Mouse (Mus musculus) stomach, embryonic 15.5 days (tissue): ENCODE measurements around the gene Tchhl1. TPM values are rescaled to one million over a fixed set of nuclear protein-coding genes. Genes with fewer than 3 reads are reported as not detected.

Source experiments
- ATAC-seq: fragments of 200-750 bp; cut with Nextera tagmentation; 2 replicates; pipeline ENCODE4 v1.8.0; 2017; ENCODE audit warnings: low read depth, moderate number of reproducible peaks, moderate TSS enrichment; ENCODE audit not compliant: insufficient read depth, low FRiP score
- H3K27ac ChIP-seq: fragments of 300-500 bp; sonication (generic); 2 replicates; pipeline ENCODE4 v1.5.1; 2015; ENCODE audit warnings: mild to moderate bottlenecking, inconsistent platforms
- H3K27me3 ChIP-seq: fragments of 300-500 bp; sonication (generic); replicated peaks from 2 replicates; pipeline ENCODE4 v1.6.1; 2015; ENCODE audit warnings: inconsistent platforms
- H3K36me3 ChIP-seq: fragments of 300-500 bp; sonication (generic); 2 replicates; pipeline ENCODE4 v1.6.1; 2015; ENCODE audit warnings: inconsistent platforms
- H3K4me1 ChIP-seq: fragments of 300-500 bp; sonication (generic); 2 replicates; pipeline ENCODE4 v1.6.1; 2015; ENCODE audit warnings: inconsistent platforms
- H3K4me2 ChIP-seq: fragments of 300-500 bp; sonication (generic); 2 replicates; pipeline ENCODE4 v1.6.1; 2015; ENCODE audit warnings: mild to moderate bottlenecking, inconsistent platforms
- H3K4me3 ChIP-seq: fragments of 300-500 bp; sonication (generic); replicated peaks from 2 replicates; pipeline ENCODE4 v1.5.1; 2015; ENCODE audit warnings: inconsistent platforms
- H3K9ac ChIP-seq: fragments of 300-500 bp; sonication (generic); 2 replicates; pipeline ENCODE4 v1.6.1; 2015; ENCODE audit warnings: inconsistent platforms
- H3K9me3 ChIP-seq: fragments of 300-500 bp; sonication (generic); 2 replicates; pipeline ENCODE4 v1.6.1; 2016; ENCODE audit warnings: inconsistent platforms
- WGBS: fragments of 180-500 bp; shearing (Covaris S2); methylation state at CpG from one replicate; pipeline ENCODE4 v1.1.7; 2015; 5-methylcytosine and 5-hydroxymethylcytosine counted together
- polyA plus RNA-seq: library from polyadenylated mRNA; unstranded; fragments of >200 nt; fragmentation: Nextera tagmentation; extraction: Ambion mirVana; gene quantifications from 2 replicates; pipeline ENCODE4 v1.2.1, GENCODE M21; 2015

Gene Tchhl1
- polyA plus RNA-seq, 1 experiment from 2014 or later: not detected

GRCm38 (mm10) chr3:93506881-93507325, 38.3 kb downstream of the Tchhl1 start:
- peak overlapping the region; percentile 40; the same call in 1 of the 2 replicates for H3K4me2 ChIP-seq
- H3K4me1 ChIP-seq: no peaks in the 10 kb centered on the region
- H3K27me3 ChIP-seq: no peaks in the 10 kb centered on the region
- peak; percentile 38; the same call in 1 of the 2 replicates for ATAC-seq
- peak overlapping the region; percentile 91 for H3K27ac ChIP-seq
- WGBS: 50% methylated on average over 5 of the region's 5 CpGs
- no peak overlapping the region for H3K9ac ChIP-seq
- H3K4me3 ChIP-seq: no peak overlapping the region
- no peaks in the 10 kb centered on the region for H3K9me3 ChIP-seq
- no peaks in the 10 kb centered on the region for H3K36me3 ChIP-seq

GRCm38 (mm10) chr3:93509301-93509700, 40.7 kb downstream of the Tchhl1 start:
- Histone ChIP-seq H3K27ac (no peak overlapping the region), H3K9ac (no peak overlapping the region), H3K4me2 (no peak overlapping the region), H3K9me3 (no peaks in the 10 kb centered on the region), H3K36me3 (no peaks in the 10 kb centered on the region), H3K4me3 (no peak overlapping the region), H3K27me3 (no peaks in the 10 kb centered on the region), H3K4me1 (no peaks in the 10 kb centered on the region)
- no peak for ATAC-seq
- WGBS: 42% methylated on average over 1 of the region's 1 CpGs

- Histone ChIP-seq H3K27me3 (no peaks in the 10 kb centered on the region), H3K27ac (no peak overlapping the region), H3K4me2 (no peak overlapping the region), H3K36me3 (no peaks in the 10 kb centered on the region), H3K9ac (no peak overlapping the region), H3K9me3 (no peaks in the 10 kb centered on the region), H3K4me1 (no peaks in the 10 kb centered on the region), H3K4me3 (no peak overlapping the region)
- 58% methylated on average over 1 of the region's 1 CpGs for WGBS
- no peak for ATAC-seq
These were observed 42.5 kb downstream of the Tchhl1 start for GRCm38 (mm10) chr3:93511036-93511435.

DNA sequence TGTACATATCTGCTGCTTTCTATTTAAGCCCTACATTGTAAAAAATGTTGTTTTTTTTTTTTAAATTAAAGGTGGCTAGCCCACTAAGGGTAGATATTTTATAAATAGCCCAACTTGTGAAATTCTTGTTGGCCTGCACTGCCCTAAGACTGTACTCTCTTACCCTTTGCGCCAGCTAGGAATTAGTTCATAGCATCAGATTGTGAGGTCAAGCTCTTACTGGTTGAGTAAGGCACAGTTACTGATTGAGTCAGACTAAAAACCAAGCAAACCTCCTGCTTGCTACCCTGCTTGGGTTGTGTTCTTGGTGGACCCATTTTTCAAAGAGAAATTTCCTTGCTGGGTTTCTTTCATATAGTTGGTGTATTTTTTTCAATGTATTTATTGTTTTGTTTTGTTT, 43.2 kb downstream of the Tchhl1 start:
- Histone ChIP-seq H3K4me3 (no peak overlapping the region), H3K4me1 (no peaks in the 10 kb centered on the region), H3K9ac (no peak overlapping the region), H3K9me3 (no peaks in the 10 kb centered on the region), H3K27me3 (no peaks in the 10 kb centered on the region), H3K27ac (no peak overlapping the region), H3K36me3 (no peaks in the 10 kb centered on the region), H3K4me2 (no peak overlapping the region)
- no peak for ATAC-seq
- 83% methylated on average over 1 of the region's 1 CpGs for WGBS

DNA sequence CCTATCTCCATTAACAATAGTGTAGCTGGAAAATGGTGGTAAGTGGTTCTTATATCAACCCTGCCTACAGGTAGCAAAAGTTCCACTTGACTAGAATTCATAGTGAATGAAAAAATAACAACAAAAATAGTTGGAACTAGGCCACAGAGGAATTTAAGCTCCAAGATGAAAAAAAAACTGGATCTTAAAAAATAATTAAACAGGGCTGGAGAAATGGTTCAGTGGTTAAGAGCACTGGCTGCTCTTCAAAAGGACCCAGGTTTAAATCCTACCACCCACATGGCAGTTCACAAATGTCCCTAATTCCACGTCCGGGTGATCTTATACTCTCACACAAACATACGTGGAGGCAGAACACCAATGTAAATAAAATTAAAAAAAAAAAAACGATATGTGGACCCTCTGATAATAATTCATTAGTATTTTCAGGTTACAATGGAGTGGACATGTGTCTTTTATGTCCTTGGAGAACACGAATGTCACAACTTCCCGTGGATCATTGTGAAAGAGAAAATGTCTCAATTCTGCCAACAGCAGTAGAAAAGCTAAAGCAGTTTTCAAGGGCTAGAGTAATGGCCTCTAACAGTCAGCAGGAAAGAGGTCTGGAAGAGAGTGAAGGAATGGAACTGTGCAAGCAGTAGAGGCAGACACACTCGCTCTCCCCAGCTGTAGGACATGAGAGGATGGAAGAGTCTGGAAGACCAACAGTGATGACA, 44.0 kb downstream of the Tchhl1 start:
- Histone ChIP-seq H3K4me2 (no peak overlapping the region), H3K36me3 (no peaks in the 10 kb centered on the region), H3K27ac (no peak overlapping the region), H3K9me3 (no peaks in the 10 kb centered on the region), H3K9ac (no peak overlapping the region), H3K27me3 (no peaks in the 10 kb centered on the region), H3K4me3 (no peak overlapping the region), H3K4me1 (no peaks in the 10 kb centered on the region)
- WGBS: 77% methylated on average over 7 of the region's 7 CpGs
- ATAC-seq: no peak

- WGBS: 87% methylated on average over 3 of the region's 3 CpGs
- Histone ChIP-seq H3K9ac (no peak overlapping the region), H3K4me3 (no peak overlapping the region), H3K36me3 (no peaks in the 10 kb centered on the region), H3K27me3 (no peaks in the 10 kb centered on the region), H3K27ac (no peak overlapping the region), H3K4me2 (no peak overlapping the region), H3K9me3 (no peaks in the 10 kb centered on the region), H3K4me1 (no peaks in the 10 kb centered on the region)
- ATAC-seq: no peak
These were observed 46.1 kb downstream of the Tchhl1 start for GRCm38 (mm10) chr3:93514628-93515027.

DNA sequence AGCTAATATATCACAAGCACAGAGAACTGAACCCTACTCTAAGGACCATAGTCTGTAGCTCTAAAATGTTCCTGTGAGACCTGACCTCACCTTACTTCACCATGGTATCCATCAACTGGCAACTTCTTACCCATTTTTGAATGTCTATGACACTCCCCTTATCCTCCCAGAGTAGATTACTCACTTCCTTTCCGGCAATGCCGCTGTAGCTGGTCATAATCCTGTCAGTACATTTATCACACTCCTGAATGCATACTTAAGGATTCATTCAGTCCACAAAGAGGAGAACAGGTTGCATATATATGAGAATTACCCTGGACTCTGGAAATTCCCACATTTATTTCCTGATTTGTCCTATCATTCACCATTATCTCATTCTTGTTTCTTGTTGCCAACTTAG, 48.8 kb downstream of the Tchhl1 start:
- H3K27me3 ChIP-seq: no peaks in the 10 kb centered on the region
- WGBS: 30% methylated on average over 2 of the region's 2 CpGs
- no peak for ATAC-seq

GRCm38 (mm10) chr3:93519856-93520329, 51.3 kb downstream of the Tchhl1 start:
- Histone ChIP-seq H3K4me1 (0 out of 2 replicates have a peak, but pooled peaks cover 5% of the 10 kb centered on the region), H3K9ac (no peak overlapping the region), H3K9me3 (no peaks in the 10 kb centered on the region), H3K4me2 (peak overlapping the region; percentile 59; the same call in 1 of the 2 replicates), H3K27me3 (no peaks in the 10 kb centered on the region), H3K36me3 (0 out of 2 replicates have a peak, but pooled peaks cover 7% of the 10 kb centered on the region), H3K4me3 (peak overlapping the region; percentile 58), H3K27ac (no peak overlapping the region)
- no peak for ATAC-seq
- WGBS: 51% methylated on average over 5 of the region's 5 CpGs

More for the DNA sequence above, 48.8 kb downstream of the Tchhl1 start:
- Histone ChIP-seq H3K4me3 (no peak overlapping the region), H3K4me1 (0 out of 2 replicates have a peak, but pooled peaks cover 5% of the 10 kb centered on the region), H3K36me3 (no peaks in the 10 kb centered on the region), H3K9me3 (no peaks in the 10 kb centered on the region), H3K27ac (no peak overlapping the region), H3K4me2 (no peak overlapping the region), H3K9ac (no peak overlapping the region)

- Histone ChIP-seq H3K27me3 (no peaks in the 10 kb centered on the region), H3K9me3 (no peaks in the 10 kb centered on the region), H3K36me3 (0 out of 2 replicates have a peak, but pooled peaks cover 7% of the 10 kb centered on the region), H3K4me2 (peak within 1 kb of the TSS; percentile 59), H3K9ac (peak within 1 kb of the TSS; percentile 47), H3K4me1 (0 out of 2 replicates have a peak, but pooled peaks cover 5% of the 10 kb centered on the region), H3K27ac (peak within 1 kb of the TSS; percentile 89), H3K4me3 (peak within 1 kb of the TSS; percentile 58)
- under 1% methylated on average over 38 of the region's 38 CpGs for WGBS
- ATAC-seq: peak; percentile 94
These were observed 52.0 kb downstream of the Tchhl1 start, which contains the start of gene S100a11 for GRCm38 (mm10) chr3:93520330-93521193. S100a11 (plus strand) TSS chr3:93520488.
